Mouse (Mus musculus) liver, adult 2 months (tissue): Measurements from ENCODE around the gene Psmb6.

Experiments used
- CTCF ChIP-seq: fragments of 200-500 bp; IDR thresholded peaks from 2 replicates; pipeline ENCODE4 v1.5.1; 2011; ENCODE audit warnings: low read depth, low read length, control low read depth
- POLR2A ChIP-seq: fragments of 200-500 bp; IDR thresholded peaks from 2 replicates; pipeline ENCODE4 v1.6.1; 2011; ENCODE audit warnings: low read length, control low read depth; ENCODE audit not compliant: insufficient read depth; ENCODE audit errors: extremely low read depth

GRCm38 (mm10) chr11:70539423-70539822 is 14.3 kb downstream of the Psmb6 start:
- TF ChIP-seq POLR2A (no peak), CTCF (no peak)
